Mouse (Mus musculus): ENCODE results near the gene Rgs9. TPM values are rescaled to one million over a fixed set of nuclear protein-coding genes. Genes with fewer than 3 reads are reported as not detected.

Gene Rgs9
- polyA plus RNA-seq, 1 experiment from 2014 or later, result 2.8 TPM

- whole genome bisulfite sequencing, result 58% methylated on average over 5 of the region's 5 CpGs
- H3K4me2 ChIP-seq (replicated peaks; ENCODE audit: low read depth), result no peak overlapping the region
- H3K4me3 ChIP-seq (ENCODE audit: low read depth, low read length), result no peak overlapping the region
- no peaks in the 10 kb centered on the region for H3K9me3 ChIP-seq (ENCODE audit: control insufficient read depth)
- no peaks in the 10 kb centered on the region for H3K36me3 ChIP-seq (ENCODE audit: control insufficient read depth, insufficient read depth)
- no peaks in the 10 kb centered on the region for H3K27me3 ChIP-seq (replicated peaks; ENCODE audit: control insufficient read depth, insufficient read depth, low read length)
- TF ChIP-seq CTCF (IDR thresholded peaks at IDR 0.05; ENCODE audit: low read depth), result no peak
- no peak overlapping the region for H3K27ac ChIP-seq (ENCODE audit: low read depth, low read length)
- no peaks in the 10 kb centered on the region for H3K4me1 ChIP-seq (replicated peaks; ENCODE audit: control insufficient read depth, insufficient read depth, low read length)
- ATAC-seq, result no peak
- no peak overlapping the region for H3K9ac ChIP-seq (ENCODE audit: low read depth, low read length)
These were observed 45.4 kb downstream of the Rgs9 start for GRCm38 (mm10) chr11:109252483-109252882.

- no peak overlapping the region for H3K4me3 ChIP-seq (ENCODE audit: low read depth, low read length)
- H3K9ac ChIP-seq (ENCODE audit: low read depth, low read length), result no peak overlapping the region
- no peaks in the 10 kb centered on the region for H3K27me3 ChIP-seq (replicated peaks; ENCODE audit: control insufficient read depth, insufficient read depth, low read length)
- no peaks in the 10 kb centered on the region for H3K4me1 ChIP-seq (replicated peaks; ENCODE audit: control insufficient read depth, insufficient read depth, low read length)
- 92% methylated on average over 4 of the region's 4 CpGs for WGBS
- H3K9me3 ChIP-seq (ENCODE audit: control insufficient read depth), result no peaks in the 10 kb centered on the region
- H3K4me2 ChIP-seq (replicated peaks; ENCODE audit: low read depth), result no peak overlapping the region
- no peak for TF ChIP-seq CTCF (IDR thresholded peaks at IDR 0.05; ENCODE audit: low read depth)
- no peaks in the 10 kb centered on the region for H3K36me3 ChIP-seq (ENCODE audit: control insufficient read depth, insufficient read depth)
- no peak overlapping the region for H3K27ac ChIP-seq (ENCODE audit: low read depth, low read length)
- ATAC-seq, result no peak
These were observed 47.4 kb downstream of the Rgs9 start for GRCm38 (mm10) chr11:109250566-109250965.

- Histone ChIP-seq H3K9me3 (ENCODE audit: control insufficient read depth) (no peaks in the 10 kb centered on the region), H3K4me2 (replicated peaks; ENCODE audit: low read depth) (no peak overlapping the region), H3K27ac (ENCODE audit: low read depth, low read length) (no peak overlapping the region), H3K27me3 (replicated peaks; ENCODE audit: control insufficient read depth, insufficient read depth, low read length) (no peaks in the 10 kb centered on the region), H3K36me3 (ENCODE audit: control insufficient read depth, insufficient read depth) (no peaks in the 10 kb centered on the region), H3K4me1 (replicated peaks; ENCODE audit: control insufficient read depth, insufficient read depth, low read length) (no peaks in the 10 kb centered on the region; the same call in 1 of the 2 replicates), H3K9ac (ENCODE audit: low read depth, low read length) (no peak overlapping the region), H3K4me3 (ENCODE audit: low read depth, low read length) (no peak overlapping the region)
- 49% methylated on average over 3 of the region's 3 CpGs for WGBS
- no peak for ATAC-seq
- no peak for TF ChIP-seq CTCF (IDR thresholded peaks at IDR 0.05; ENCODE audit: low read depth)
These were observed 51.0 kb downstream of the Rgs9 start for GRCm38 (mm10) chr11:109246920-109247319.

GRCm38 (mm10) chr11:109244635-109245360 is 53.1 kb downstream of the Rgs9 start:
- 29% methylated on average over 23 of the region's 23 CpGs for WGBS
- Histone ChIP-seq H3K4me1 (replicated peaks; ENCODE audit: control insufficient read depth, insufficient read depth, low read length) (no peaks in the 10 kb centered on the region; the same call in 1 of the 2 replicates), H3K4me2 (replicated peaks; ENCODE audit: low read depth) (no peak overlapping the region), H3K9ac (ENCODE audit: low read depth, low read length) (no peak overlapping the region), H3K27ac (ENCODE audit: low read depth, low read length) (no peak overlapping the region), H3K27me3 (replicated peaks; ENCODE audit: control insufficient read depth, insufficient read depth, low read length) (no peaks in the 10 kb centered on the region), H3K9me3 (ENCODE audit: control insufficient read depth) (no peaks in the 10 kb centered on the region), H3K4me3 (ENCODE audit: low read depth, low read length) (no peak overlapping the region), H3K36me3 (ENCODE audit: control insufficient read depth, insufficient read depth) (no peaks in the 10 kb centered on the region)
- peak; percentile 87 for TF ChIP-seq CTCF (IDR thresholded peaks at IDR 0.05; ENCODE audit: low read depth)
- peak; percentile 4; the same call in 1 of the 2 replicates for ATAC-seq

DNA sequence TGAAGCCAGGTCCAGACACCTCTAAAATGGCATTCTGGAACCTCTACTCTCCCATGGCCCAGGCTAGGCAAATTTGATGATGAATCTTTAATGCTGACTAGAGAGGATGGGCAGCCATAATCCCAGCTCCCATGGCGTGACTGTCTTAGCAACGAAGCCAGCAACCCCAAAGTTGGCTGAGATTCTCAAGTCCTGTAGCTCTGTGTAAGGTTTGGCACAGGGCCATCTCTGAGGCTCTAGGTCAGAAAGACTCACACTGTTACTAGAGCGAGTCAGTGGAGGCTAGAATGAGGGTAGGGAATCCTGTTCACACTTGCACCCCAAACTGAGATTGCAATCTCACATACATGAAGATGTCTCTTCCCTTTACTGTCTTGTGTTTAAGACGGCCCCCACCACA is 57.8 kb downstream of the Rgs9 start:
- Histone ChIP-seq H3K4me1 (replicated peaks; ENCODE audit: control insufficient read depth, insufficient read depth, low read length) (peaks cover 4% of the 10 kb centered on the region; the same call in 1 of the 2 replicates), H3K27ac (ENCODE audit: low read depth, low read length) (no peak overlapping the region), H3K9ac (ENCODE audit: low read depth, low read length) (no peak overlapping the region), H3K4me3 (ENCODE audit: low read depth, low read length) (no peak overlapping the region), H3K36me3 (ENCODE audit: control insufficient read depth, insufficient read depth) (no peaks in the 10 kb centered on the region), H3K4me2 (replicated peaks; ENCODE audit: low read depth) (no peak overlapping the region), H3K9me3 (ENCODE audit: control insufficient read depth) (no peaks in the 10 kb centered on the region), H3K27me3 (replicated peaks; ENCODE audit: control insufficient read depth, insufficient read depth, low read length) (no peaks in the 10 kb centered on the region)
- no peak for TF ChIP-seq CTCF (IDR thresholded peaks at IDR 0.05; ENCODE audit: low read depth)
- 62% methylated on average over 4 of the region's 4 CpGs for WGBS
- no peak for ATAC-seq

DNA sequence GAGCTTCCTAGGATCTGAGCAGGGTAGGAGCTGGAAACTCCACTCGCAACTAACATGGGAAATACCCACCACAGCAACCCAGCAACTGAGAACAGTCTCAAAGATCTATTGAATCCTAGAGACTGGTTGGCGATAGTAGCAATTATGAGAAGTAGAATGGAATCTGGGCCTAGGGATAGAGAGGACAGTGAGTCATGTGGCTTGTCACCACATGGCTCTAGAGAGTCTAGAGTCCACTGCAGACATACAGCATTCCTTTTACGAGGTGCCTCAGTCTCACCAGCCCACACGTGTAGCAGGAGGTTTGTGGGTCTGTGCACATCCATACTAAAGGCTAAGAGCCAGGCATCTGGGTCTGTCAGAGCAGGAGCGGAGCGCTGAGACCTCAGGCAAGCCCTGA is 59.3 kb downstream of the Rgs9 start:
- Histone ChIP-seq H3K9ac (ENCODE audit: low read depth, low read length) (no peak overlapping the region), H3K4me2 (replicated peaks; ENCODE audit: low read depth) (no peak overlapping the region), H3K36me3 (ENCODE audit: control insufficient read depth, insufficient read depth) (no peaks in the 10 kb centered on the region), H3K27ac (ENCODE audit: low read depth, low read length) (no peak overlapping the region), H3K4me3 (ENCODE audit: low read depth, low read length) (no peak overlapping the region), H3K9me3 (ENCODE audit: control insufficient read depth) (no peaks in the 10 kb centered on the region), H3K27me3 (replicated peaks; ENCODE audit: control insufficient read depth, insufficient read depth, low read length) (no peaks in the 10 kb centered on the region), H3K4me1 (replicated peaks; ENCODE audit: control insufficient read depth, insufficient read depth, low read length) (0 out of 2 replicates have a peak, but pooled peaks cover 4% of the 10 kb centered on the region)
- no peak for TF ChIP-seq CTCF (IDR thresholded peaks at IDR 0.05; ENCODE audit: low read depth)
- 75% methylated on average over 6 of the region's 6 CpGs for WGBS
- peak; percentile 68; the same call in 1 of the 2 replicates for ATAC-seq
